27 mouse cellular contexts compared by ENCODE assay signal in the genomic region with DNA sequence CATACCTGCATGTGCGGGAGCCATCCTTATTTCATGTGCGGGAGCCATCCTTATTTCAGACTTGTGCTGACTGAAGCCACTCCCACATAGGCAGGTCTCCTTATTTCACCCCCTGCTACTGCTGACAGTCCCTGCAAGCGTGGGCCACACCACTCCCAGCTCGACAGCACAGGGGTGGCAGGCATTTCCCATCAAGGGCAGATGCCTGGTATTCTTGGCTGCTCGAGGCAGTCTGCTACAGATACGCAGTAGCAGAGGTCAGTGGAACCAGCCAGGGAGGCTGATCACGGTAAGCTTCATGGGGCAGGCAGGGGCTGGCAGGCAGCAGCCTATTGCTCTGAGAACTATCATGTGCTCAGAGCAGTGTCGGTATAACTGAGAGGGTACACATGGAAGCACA.
"Had no signal": no experiment of that assay in that cellular context is flagged by ENCODE, and none has a peak within 500 bp of the region (broad histone marks: within the 10 kb centered on the region; RNA-seq: fewer than 3 reads in every experiment).

No protein-coding gene starts in this region.

- H3K9me3 ChIP-seq: hindbrain, embryonic 10.5 days; hindbrain, embryonic 12.5 days; intestine, embryonic 15.5 days; limb, embryonic 10.5 days; liver, embryonic 13.5 days; liver, embryonic 15.5 days had no signal

- H3K4me3 ChIP-seq: gastrocnemius, adult 2 months; heart, adult 2 months; hindbrain, embryonic 10.5 days; hindbrain, embryonic 12.5 days; intestine, embryonic 15.5 days; layer of hippocampus, adult 2 months; left cerebral cortex, adult 2 months; limb, embryonic 10.5 days; limb, embryonic 12.5 days; liver, embryonic 13.5 days; liver, embryonic 15.5 days had no signal

- H3K27ac ChIP-seq: gastrocnemius, adult 2 months; heart, adult 2 months; hindbrain, embryonic 10.5 days; hindbrain, embryonic 12.5 days; hindbrain, embryonic 14.5 days; intestine, embryonic 15.5 days; layer of hippocampus, adult 2 months; left cerebral cortex, adult 2 months; limb, embryonic 10.5 days; limb, embryonic 12.5 days; liver, embryonic 13.5 days; liver, embryonic 15.5 days had no signal

- DNase-seq: gastrocnemius, adult 2 months; gastrocnemius, postnatal 10 days; gastrocnemius, postnatal 25 days; heart, postnatal 10 days; heart, postnatal 36 days; kidney, adult 18-20 months; kidney, adult 8-10 months; kidney, postnatal 10 days; kidney, postnatal 25 days; kidney, postnatal 4 days; liver; liver, embryonic 13.5 days had no signal

- H3K9ac ChIP-seq: hindbrain, embryonic 12.5 days; hindbrain, embryonic 14.5 days; intestine, embryonic 15.5 days; limb, embryonic 12.5 days; liver, embryonic 13.5 days; liver, embryonic 15.5 days had no signal

- H3K27me3 ChIP-seq: intestine, embryonic 15.5 days; limb, embryonic 12.5 days; liver, embryonic 13.5 days; liver, embryonic 15.5 days had no signal

- H3K4me2 ChIP-seq: heart, embryonic 11.5 days; hindbrain, embryonic 12.5 days; hindbrain, embryonic 14.5 days; intestine, embryonic 15.5 days; limb, embryonic 12.5 days; liver, embryonic 11.5 days; liver, embryonic 13.5 days; liver, embryonic 15.5 days had no signal

- H3K4me1 ChIP-seq: hindbrain, embryonic 10.5 days; hindbrain, embryonic 12.5 days; intestine, embryonic 15.5 days; limb, embryonic 10.5 days; limb, embryonic 12.5 days; liver, embryonic 13.5 days; liver, embryonic 15.5 days had no signal

- H3K36me3 ChIP-seq: hindbrain, embryonic 10.5 days; hindbrain, embryonic 12.5 days; intestine, embryonic 15.5 days; limb, embryonic 10.5 days; limb, embryonic 12.5 days; liver, embryonic 13.5 days; liver, embryonic 15.5 days had no signal

- ATAC-seq: hindbrain, embryonic 16.5 days; inflammation-experienced regulatory T-cells, adult 6 months; intestine, embryonic 15.5 days; intestine, postnatal 0 days had no signal
